Mouse (Mus musculus) liver (tissue): ENCODE measurements around the gene Phlpp1.
A peak's percentile ranks its signal among the peaks of the same experiment; 100 is the strongest.

Experiments
- DNase-seq: peaks from one replicate; pipeline ENCODE4 v3.0.0-alpha.2; 2020; ENCODE audit warnings: mixed read lengths

Gene Phlpp1

DNA sequence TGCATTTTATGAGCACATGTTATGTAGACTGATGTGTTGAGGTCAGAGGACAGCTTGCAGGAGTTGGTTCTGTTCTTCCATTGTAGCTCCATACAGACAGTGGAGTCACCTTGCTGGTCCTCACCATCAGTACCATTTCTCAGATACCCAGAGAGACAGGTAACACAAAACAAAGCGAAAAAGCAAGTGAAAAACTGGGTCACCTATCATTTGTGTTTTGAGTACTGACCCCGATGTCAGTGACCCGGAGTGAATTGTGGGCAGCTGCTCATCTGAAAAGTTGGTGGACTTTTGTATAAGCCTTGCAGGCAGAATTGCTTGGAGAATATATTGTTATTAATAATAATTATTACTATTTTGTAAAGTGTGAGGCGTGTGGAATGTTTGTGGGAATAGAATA is 27.6 kb downstream of the Phlpp1 start:
- DNase-seq: no peak

DNA sequence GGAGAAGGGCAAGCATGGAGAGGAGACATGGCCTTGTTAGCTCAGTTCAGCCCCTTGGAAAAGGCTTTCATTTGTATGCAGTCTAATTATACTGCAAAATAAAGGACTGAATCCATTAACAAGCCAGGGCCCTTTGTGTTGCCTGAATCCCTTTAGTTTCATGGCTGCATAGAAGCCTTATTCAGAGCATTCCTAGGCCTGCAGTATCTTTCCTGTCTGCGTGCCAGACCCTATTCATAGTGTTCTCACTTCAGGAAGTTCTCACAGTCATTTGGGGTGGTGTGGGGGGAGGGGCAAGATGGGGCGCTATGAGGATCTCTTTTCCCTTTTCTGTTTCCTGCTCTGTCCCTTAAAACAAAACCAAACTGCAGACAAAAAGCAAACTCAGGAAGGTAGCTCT is 28.1 kb downstream of the Phlpp1 start:
- DNase-seq: peak; percentile 37

DNA sequence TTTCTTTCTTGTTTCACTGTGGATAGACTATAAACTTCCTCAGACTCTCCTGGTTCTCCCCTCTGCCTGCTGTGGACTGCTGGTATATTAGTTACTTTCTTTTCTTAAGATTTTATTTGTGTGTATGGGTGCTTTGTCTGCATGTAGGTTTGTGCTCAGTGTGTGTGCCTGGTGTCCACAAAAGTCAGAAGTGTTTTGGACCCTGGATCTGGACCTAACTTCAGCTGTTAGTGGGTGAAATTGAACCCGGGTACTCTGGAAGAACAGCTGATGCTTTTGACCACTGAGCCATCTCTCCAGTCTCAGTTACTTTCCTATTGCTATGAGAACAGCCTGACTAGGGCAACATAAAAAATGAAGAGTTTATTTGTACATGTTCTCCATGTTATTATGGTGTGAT is 29.5 kb downstream of the Phlpp1 start:
- no peak for DNase-seq

- DNase-seq: no peak
Measured at GRCm38 (mm10) chr1:106201929-106202328, 30.4 kb downstream of the Phlpp1 start.

DNA sequence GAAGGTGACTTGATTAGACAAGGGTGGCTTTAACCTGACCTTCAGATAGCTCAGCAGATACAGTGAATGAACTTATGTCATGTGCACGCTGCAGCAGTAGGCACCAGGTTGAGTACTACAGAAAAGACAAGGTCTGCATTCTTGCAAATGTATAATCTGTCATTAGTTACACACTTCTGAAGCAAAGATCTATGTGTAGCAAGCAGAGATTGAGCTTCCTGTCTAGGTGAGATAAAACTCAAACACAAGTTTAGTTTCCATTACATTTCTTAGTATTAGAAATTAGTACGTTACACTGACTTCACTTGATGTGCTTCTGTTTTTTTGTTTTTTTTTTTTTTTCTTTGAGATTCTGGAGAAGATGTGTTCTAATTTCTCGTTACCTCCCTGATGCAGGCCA is 32.4 kb downstream of the Phlpp1 start:
- no peak for DNase-seq

DNA sequence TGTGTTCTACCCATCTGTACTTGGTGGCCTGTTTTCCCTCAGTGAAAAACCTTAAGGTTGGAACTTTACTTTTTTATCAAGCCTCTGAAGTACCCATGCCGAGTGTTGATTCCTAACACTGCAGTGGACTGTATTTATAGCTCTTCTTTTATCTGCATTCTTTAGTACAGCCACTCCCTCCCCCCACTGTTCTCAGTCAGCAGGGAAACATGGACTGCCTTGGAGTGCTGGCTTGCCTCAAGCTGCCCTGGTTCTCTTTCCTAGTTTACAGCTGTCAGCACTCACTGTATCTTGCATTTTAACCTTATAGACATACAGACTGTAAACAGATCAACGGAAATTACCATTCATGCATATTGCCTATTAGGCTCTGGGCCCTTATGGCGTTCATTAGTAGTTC is 32.8 kb downstream of the Phlpp1 start:
- DNase-seq: peak; percentile 13

DNA sequence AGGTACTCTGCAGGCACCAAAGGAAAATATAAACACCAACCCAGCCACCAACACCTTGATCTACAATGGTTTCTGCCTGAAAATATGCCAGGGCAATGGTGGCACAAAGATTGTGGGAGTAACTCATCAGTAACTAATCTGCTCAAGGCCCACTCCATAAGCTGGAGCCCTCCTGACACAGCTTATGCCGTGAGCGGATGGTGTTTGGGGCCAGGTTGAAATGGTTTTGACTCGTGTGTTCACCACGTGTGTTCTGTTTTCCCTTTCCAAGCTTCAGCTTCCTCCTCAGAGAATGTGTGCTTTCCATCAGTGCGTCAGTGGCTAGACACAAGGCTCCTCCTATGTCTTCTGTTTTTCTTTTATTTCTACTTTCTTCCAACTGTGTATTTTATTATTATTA is 37.0 kb downstream of the Phlpp1 start:
- no peak for DNase-seq

- DNase-seq: no peak
Measured at GRCm38 (mm10) chr1:106210461-106210860, 38.9 kb downstream of the Phlpp1 start.

DNA sequence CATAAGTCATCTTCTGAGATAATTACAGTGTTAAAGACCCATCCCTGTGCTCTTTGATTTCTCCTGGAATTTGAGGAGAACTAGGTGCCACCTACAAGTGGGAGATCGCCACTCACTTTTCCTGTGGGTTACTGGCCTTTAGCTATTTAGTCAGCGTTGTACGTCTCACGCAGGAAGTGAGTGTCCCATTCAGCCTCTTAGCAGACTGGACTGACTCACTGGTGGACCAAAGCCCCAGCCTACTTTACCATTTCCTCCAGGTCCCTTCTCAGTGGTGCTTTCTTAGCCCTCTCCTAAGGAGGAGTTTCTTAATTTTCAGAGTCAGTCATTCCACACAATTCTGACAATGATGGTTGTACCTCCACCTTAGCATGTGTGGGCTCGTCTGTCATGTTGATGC is 39.6 kb downstream of the Phlpp1 start:
- no peak for DNase-seq

GRCm38 (mm10) chr1:106220431-106220830 is 48.9 kb downstream of the Phlpp1 start:
- DNase-seq: no peak

GRCm38 (mm10) chr1:106221371-106221770 is 49.8 kb downstream of the Phlpp1 start:
- DNase-seq: no peak

- DNase-seq: no peak
Measured at GRCm38 (mm10) chr1:106221964-106222363, 50.4 kb downstream of the Phlpp1 start.

DNA sequence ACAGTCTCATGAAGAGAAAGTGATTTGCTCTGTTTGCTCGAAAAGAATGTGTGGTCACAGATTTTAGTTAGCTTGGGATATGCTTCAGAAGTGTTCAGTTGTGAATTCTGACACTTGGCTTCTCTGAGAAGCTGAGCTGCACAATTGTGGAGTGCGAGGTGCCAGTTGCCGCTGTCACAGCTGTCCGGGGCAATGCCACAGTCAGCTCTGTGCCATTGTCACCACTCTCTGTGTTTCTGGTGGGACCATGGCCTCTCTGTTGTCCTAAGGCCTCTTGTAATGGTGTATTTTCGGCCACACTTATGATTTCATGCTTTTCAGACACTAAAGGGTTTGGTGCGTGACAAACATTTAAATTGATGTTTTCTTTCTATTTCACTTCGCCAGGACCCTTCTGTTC is 55.1 kb downstream of the Phlpp1 start:
- no peak for DNase-seq

DNA sequence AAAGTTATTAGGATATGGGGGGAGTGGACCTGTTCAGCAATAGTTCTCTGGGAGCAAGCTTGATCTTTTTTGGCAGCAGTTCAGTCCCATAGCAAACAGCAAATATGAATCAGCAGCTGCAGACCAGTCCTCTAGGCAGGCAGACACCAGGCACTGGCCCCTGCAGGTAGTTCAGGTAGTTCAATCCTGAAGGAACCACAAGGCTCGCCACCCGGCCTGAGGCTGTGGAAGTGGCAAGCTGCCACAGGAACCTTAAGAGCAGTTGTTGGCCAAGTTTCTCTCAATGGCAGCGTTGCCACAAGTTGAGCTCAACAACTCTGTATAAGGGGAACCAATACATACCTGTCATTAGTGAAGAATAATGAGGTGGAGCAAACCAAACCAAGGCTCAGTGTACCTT is 58.8 kb downstream of the Phlpp1 start:
- no peak for DNase-seq

- DNase-seq: no peak
Measured at GRCm38 (mm10) chr1:106231345-106231744, 59.8 kb downstream of the Phlpp1 start.

DNA sequence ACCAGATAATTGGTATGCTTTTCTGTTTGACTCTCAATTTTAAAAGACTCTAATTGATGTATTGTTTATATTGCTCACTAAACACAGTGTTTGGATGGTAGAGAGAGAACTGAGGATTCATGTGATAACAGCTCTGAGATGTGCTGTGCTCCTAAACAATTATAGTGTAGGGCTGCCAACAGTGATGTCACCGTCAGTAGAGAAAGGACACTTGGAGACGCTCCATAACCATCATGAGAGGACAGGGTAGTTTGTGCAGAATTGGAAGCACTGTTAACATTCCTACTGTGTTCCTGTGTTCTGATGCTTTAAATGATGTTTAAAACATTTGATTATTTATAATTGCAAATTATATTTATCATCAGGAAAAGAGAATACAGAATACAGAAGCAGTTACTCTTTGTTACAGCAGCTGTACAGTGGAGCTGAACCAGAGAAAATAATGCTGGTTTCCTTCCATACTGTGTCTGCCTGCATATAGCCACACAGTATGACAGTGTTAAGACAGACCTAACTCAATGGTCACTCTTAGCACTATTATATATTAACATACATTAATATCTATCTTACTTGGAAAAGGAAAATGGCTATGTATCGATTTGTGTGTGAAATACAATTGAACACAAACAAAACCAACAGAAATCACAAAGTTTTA is 60.4 kb downstream of the Phlpp1 start:
- no peak for DNase-seq

GRCm38 (mm10) chr1:106232460-106232850 is 60.9 kb downstream of the Phlpp1 start:
- no peak for DNase-seq

- no peak for DNase-seq
Measured at GRCm38 (mm10) chr1:106236986-106237385, 65.4 kb downstream of the Phlpp1 start.

GRCm38 (mm10) chr1:106240116-106240685 is 68.6 kb downstream of the Phlpp1 start:
- DNase-seq: no peak

DNA sequence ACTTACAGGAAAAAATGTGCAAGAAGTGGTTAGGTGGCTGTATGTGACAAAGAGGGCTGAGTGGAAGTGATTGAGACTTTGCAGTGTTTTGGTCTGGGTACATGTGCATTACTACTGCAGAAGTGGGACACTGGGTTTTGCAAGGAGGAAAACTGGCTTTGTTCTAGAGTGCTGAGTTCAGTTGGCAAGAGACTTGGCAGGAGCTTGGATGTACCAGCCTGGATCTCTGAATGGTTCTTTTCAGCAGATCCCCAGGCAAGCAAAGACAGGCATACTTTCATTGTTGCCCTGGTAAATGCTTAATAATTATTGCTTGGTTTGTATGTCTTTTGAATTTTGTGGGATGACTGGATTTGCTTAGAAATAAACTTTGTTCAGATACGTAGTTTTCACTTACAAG is 69.5 kb downstream of the Phlpp1 start:
- no peak for DNase-seq

GRCm38 (mm10) chr1:106242129-106242528 is 70.6 kb downstream of the Phlpp1 start:
- no peak for DNase-seq

GRCm38 (mm10) chr1:106243371-106243770 is 71.8 kb downstream of the Phlpp1 start:
- DNase-seq: no peak

- no peak for DNase-seq
Measured at GRCm38 (mm10) chr1:106244245-106244644, 72.7 kb downstream of the Phlpp1 start.

DNA sequence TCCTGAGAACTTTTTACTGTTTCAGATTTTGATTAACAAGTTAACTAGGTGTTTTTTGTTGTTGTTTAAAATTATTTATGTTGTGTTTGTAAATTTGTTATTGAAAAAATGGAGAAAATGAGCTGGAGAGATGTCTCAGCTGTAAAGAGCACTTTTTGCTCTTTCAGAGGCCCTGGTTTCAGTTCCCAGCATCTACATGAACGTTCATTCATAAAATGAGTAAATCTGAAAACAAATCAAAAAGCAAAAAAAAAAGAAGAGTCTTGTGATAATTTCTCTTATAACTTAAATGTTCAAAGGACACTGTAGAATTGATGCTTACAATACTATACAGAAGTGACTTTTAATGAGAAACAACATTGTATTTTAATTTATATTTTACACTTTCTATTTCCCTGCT is 82.5 kb downstream of the Phlpp1 start:
- no peak for DNase-seq

DNA sequence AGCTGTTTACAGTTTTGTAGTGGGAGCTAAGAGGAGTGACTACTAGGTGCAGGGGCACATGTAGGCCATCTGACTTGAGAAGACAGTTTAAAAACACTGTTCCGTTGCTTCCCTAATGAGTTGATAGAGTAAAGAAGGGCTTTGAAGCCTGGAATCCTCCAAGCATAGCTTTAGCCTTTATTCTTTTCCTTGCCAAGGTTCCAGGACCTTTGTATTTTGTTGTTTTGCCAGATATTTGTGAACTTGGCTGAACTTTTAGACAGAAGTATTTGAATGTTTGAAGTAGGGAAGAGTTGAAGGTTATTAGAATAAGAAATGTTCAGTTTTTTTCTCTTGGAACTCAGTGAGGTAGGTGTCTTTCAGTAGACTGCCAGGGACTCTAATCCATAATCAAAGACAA is 85.6 kb downstream of the Phlpp1 start:
- DNase-seq: no peak
